Mouse (Mus musculus): Measurements from ENCODE around the gene Wipf3. TPM values are rescaled to one million over a fixed set of nuclear protein-coding genes. Genes with fewer than 3 reads are reported as not detected.

Gene Wipf3
- polyA plus RNA-seq, 1 experiment from 2014 or later = 0.83 TPM

DNA sequence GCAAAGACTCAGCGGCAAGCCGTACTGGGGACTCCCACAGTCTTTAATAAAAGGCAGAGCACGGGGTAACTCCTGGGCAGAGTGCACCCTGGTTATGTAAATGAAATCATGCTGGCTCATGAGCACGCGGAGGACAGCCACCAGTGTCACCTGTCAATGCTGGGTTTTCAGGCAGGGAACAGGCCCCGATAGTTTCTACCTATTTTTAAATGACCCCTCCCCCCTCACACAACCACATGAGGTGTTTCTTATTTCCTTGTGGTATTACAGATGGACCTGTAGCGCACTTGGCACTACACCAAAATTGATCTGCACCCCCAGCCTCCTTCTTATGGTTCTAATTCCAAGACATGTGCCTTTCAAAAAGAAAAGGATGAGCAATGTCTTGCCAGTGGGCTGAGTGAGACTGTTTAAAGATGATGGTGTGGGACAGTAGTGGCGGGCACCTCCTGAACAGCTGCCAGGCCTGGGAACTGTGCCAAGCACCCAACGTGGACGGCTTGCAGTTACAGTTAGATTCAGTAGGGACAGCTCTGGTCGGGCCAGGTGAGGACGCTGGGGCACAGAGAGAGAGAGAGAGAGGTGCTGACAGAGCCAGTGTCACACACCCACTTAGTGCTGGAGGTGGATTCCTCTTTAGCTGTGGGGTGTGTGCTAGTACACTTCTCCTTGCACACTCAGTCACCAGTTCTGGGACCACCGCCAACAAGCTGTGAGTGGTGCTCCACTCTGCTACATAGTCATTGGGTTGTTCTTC lies 31.7 kb downstream of the Wipf3 start:
- Histone ChIP-seq H3K9ac (ENCODE audit: low read depth, low read length) (no peak overlapping the region), H3K9me3 (ENCODE audit: control insufficient read depth, low read length) (no peaks in the 10 kb centered on the region), H3K36me3 (ENCODE audit: control insufficient read depth, insufficient read depth, low read length) (no peaks in the 10 kb centered on the region), H3K27ac (ENCODE audit: low read depth, low read length) (no peak overlapping the region), H3K4me3 (ENCODE audit: low read depth, low read length) (no peak overlapping the region), H3K4me2 (replicated peaks; ENCODE audit: low read depth, low read length) (no peak overlapping the region), H3K4me1 (replicated peaks; ENCODE audit: control insufficient read depth, insufficient read depth, low read length) (no peaks in the 10 kb centered on the region), H3K27me3 (ENCODE audit: control insufficient read depth, insufficient read depth, low read length) (no peaks in the 10 kb centered on the region)
- ATAC-seq (ENCODE audit: low FRiP score) (no peak), DNase-seq (ENCODE audit: low spot score) (no peak)
- 80% methylated on average over 13 of the region's 13 CpGs for WGBS

- 91% methylated on average over 6 of the region's 6 CpGs for WGBS
These were observed 33.4 kb downstream of the Wipf3 start for GRCm38 (mm10) chr6:54462766-54463165.

GRCm38 (mm10) chr6:54463701-54464458 lies 34.5 kb downstream of the Wipf3 start:
- ATAC-seq (ENCODE audit: low FRiP score) = no peak
- Histone ChIP-seq H3K4me3 (ENCODE audit: low read depth, low read length) (no peak overlapping the region), H3K27me3 (ENCODE audit: control insufficient read depth, insufficient read depth, low read length) (no peaks in the 10 kb centered on the region), H3K4me1 (replicated peaks; ENCODE audit: control insufficient read depth, insufficient read depth, low read length) (no peaks in the 10 kb centered on the region), H3K27ac (ENCODE audit: low read depth, low read length) (no peak overlapping the region), H3K36me3 (ENCODE audit: control insufficient read depth, insufficient read depth, low read length) (no peaks in the 10 kb centered on the region), H3K9ac (ENCODE audit: low read depth, low read length) (no peak overlapping the region), H3K4me2 (replicated peaks; ENCODE audit: low read depth, low read length) (no peak overlapping the region), H3K9me3 (ENCODE audit: control insufficient read depth, low read length) (no peaks in the 10 kb centered on the region)
- no peak for DNase-seq (ENCODE audit: low spot score)
- 66% methylated on average over 8 of the region's 8 CpGs for WGBS

More at GRCm38 (mm10) chr6:54462766-54463165, 33.4 kb downstream of the Wipf3 start:
- Histone ChIP-seq H3K36me3 (ENCODE audit: control insufficient read depth, insufficient read depth, low read length) (no peaks in the 10 kb centered on the region), H3K9ac (ENCODE audit: low read depth, low read length) (no peak overlapping the region), H3K27me3 (ENCODE audit: control insufficient read depth, insufficient read depth, low read length) (no peaks in the 10 kb centered on the region), H3K4me3 (ENCODE audit: low read depth, low read length) (no peak overlapping the region), H3K4me1 (replicated peaks; ENCODE audit: control insufficient read depth, insufficient read depth, low read length) (no peaks in the 10 kb centered on the region), H3K27ac (ENCODE audit: low read depth, low read length) (no peak overlapping the region), H3K4me2 (replicated peaks; ENCODE audit: low read depth, low read length) (no peak overlapping the region), H3K9me3 (ENCODE audit: control insufficient read depth, low read length) (no peaks in the 10 kb centered on the region)
- ATAC-seq (ENCODE audit: low FRiP score) (no peak), DNase-seq (ENCODE audit: low spot score) (no peak)

DNA sequence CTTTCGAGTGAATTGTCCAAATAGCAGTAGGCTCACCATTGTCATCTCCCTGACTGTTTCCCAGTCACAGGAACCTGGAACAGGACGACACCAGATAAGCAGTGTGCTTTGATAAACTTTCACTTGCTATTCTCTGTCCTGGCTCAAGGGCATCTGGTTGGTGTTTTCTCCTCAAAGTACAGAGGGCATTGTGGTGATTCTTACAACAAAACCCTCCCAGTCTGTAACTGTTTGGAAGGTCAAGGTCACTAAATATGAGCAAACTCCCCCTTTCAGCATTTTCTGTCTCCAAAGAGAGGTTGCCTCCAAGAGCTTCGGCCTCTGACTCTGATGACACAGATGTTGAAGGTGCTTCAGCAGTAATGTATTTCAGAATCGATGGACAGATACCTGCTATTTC lies 35.5 kb downstream of the Wipf3 start:
- Histone ChIP-seq H3K4me1 (replicated peaks; ENCODE audit: control insufficient read depth, insufficient read depth, low read length) (no peaks in the 10 kb centered on the region), H3K27me3 (ENCODE audit: control insufficient read depth, insufficient read depth, low read length) (no peaks in the 10 kb centered on the region), H3K27ac (ENCODE audit: low read depth, low read length) (no peak overlapping the region), H3K36me3 (ENCODE audit: control insufficient read depth, insufficient read depth, low read length) (no peaks in the 10 kb centered on the region), H3K4me3 (ENCODE audit: low read depth, low read length) (no peak overlapping the region), H3K9ac (ENCODE audit: low read depth, low read length) (no peak overlapping the region), H3K4me2 (replicated peaks; ENCODE audit: low read depth, low read length) (no peak overlapping the region), H3K9me3 (ENCODE audit: control insufficient read depth, low read length) (no peaks in the 10 kb centered on the region)
- ATAC-seq (ENCODE audit: low FRiP score) (no peak), DNase-seq (ENCODE audit: low spot score) (no peak)
- WGBS = 86% methylated on average over 4 of the region's 4 CpGs

- Histone ChIP-seq H3K4me3 (ENCODE audit: low read depth, low read length) (no peak overlapping the region), H3K9me3 (ENCODE audit: control insufficient read depth, low read length) (no peaks in the 10 kb centered on the region), H3K27ac (ENCODE audit: low read depth, low read length) (no peak overlapping the region), H3K36me3 (ENCODE audit: control insufficient read depth, insufficient read depth, low read length) (no peaks in the 10 kb centered on the region), H3K4me1 (replicated peaks; ENCODE audit: control insufficient read depth, insufficient read depth, low read length) (no peaks in the 10 kb centered on the region), H3K27me3 (ENCODE audit: control insufficient read depth, insufficient read depth, low read length) (no peaks in the 10 kb centered on the region), H3K9ac (ENCODE audit: low read depth, low read length) (no peak overlapping the region), H3K4me2 (replicated peaks; ENCODE audit: low read depth, low read length) (no peak overlapping the region)
- no peak for DNase-seq (ENCODE audit: low spot score)
- no peak for ATAC-seq (ENCODE audit: low FRiP score)
- WGBS = 88% methylated on average over 3 of the region's 3 CpGs
These were observed 38.0 kb downstream of the Wipf3 start for GRCm38 (mm10) chr6:54467371-54467770.

DNA sequence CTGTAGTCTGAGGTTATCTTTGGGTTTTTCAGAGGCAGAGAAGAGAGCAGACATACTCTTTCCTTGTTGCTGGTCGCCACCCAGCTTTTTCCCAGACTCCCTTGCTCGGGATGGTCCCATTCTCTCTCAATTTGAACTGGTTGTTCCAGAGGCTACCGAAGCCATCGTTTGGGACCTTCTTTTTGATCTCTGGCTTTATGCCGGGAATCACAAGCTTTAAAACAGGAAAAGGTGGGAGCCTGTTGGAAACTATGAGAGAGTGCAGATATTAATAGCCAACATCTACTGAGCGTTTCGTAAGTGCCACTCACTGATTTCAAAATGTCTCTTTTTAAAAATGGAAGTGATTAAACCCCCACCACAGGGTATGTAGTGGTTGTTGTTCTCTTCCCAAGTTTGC lies 42.5 kb downstream of the Wipf3 start:
- DNase-seq (ENCODE audit: low spot score) (no peak), ATAC-seq (ENCODE audit: low FRiP score) (no peak)
- no peaks in the 10 kb centered on the region for H3K36me3 ChIP-seq (ENCODE audit: control insufficient read depth, insufficient read depth, low read length)
- 91% methylated on average over 7 of the region's 7 CpGs for WGBS
- no peak overlapping the region for H3K9ac ChIP-seq (ENCODE audit: low read depth, low read length)
- no peaks in the 10 kb centered on the region for H3K9me3 ChIP-seq (ENCODE audit: control insufficient read depth, low read length)
- no peaks in the 10 kb centered on the region for H3K27me3 ChIP-seq (ENCODE audit: control insufficient read depth, insufficient read depth, low read length)
- H3K4me2 ChIP-seq (replicated peaks; ENCODE audit: low read depth, low read length) = no peak overlapping the region
- no peak overlapping the region for H3K4me3 ChIP-seq (ENCODE audit: low read depth, low read length)
- no peaks in the 10 kb centered on the region for H3K4me1 ChIP-seq (replicated peaks; ENCODE audit: control insufficient read depth, insufficient read depth, low read length)
- H3K27ac ChIP-seq (ENCODE audit: low read depth, low read length) = no peak overlapping the region

GRCm38 (mm10) chr6:54472846-54473715 lies 43.7 kb downstream of the Wipf3 start:
- Histone ChIP-seq H3K4me1 (replicated peaks; ENCODE audit: control insufficient read depth, insufficient read depth, low read length) (no peaks in the 10 kb centered on the region), H3K4me2 (replicated peaks; ENCODE audit: low read depth, low read length) (no peak overlapping the region), H3K36me3 (ENCODE audit: control insufficient read depth, insufficient read depth, low read length) (no peaks in the 10 kb centered on the region), H3K9ac (ENCODE audit: low read depth, low read length) (no peak overlapping the region), H3K4me3 (ENCODE audit: low read depth, low read length) (no peak overlapping the region), H3K9me3 (ENCODE audit: control insufficient read depth, low read length) (no peaks in the 10 kb centered on the region), H3K27ac (ENCODE audit: low read depth, low read length) (no peak overlapping the region), H3K27me3 (ENCODE audit: control insufficient read depth, insufficient read depth, low read length) (no peaks in the 10 kb centered on the region)
- 77% methylated on average over 8 of the region's 8 CpGs for WGBS
- ATAC-seq (ENCODE audit: low FRiP score) = no peak
- no peak for DNase-seq (ENCODE audit: low spot score)

DNA sequence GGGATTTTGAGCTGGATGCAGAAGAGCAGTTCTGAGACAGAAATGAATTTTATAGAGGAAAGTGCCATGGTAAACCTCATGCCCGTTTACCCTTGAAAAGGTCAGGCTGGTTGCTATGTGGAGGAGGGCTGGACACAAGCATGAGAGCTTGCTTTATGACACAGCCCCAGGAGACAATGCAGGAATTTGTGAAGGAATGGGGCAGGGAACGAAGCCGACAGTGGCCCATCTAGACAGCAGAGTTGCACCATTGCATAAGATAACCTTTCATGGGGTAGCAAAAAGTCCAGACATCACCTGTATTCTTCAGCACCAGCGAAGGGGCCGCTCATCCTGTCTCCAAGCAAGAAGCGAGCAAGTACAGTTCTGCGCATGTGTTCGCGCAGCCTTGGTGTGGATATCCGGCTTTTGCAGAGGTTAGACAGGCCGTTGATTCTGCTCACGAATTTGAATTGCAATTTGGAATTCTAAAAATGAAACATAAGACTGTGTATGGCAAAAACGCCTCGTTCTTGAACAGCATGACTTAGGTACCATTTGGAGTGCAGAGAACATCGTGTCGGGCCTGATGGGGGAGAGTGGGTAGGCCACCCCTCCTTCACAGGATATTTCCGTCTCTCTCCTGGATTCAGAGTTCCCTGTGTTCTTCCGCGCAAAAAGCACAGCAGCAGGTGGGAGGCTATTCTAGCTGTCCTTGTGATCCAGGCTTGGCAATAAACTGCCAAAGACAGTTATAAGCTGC lies 46.7 kb downstream of the Wipf3 start:
- 86% methylated on average over 19 of the region's 19 CpGs for WGBS

More for the DNA sequence above, 46.7 kb downstream of the Wipf3 start:
- ATAC-seq (ENCODE audit: low FRiP score) = no peak
- Histone ChIP-seq H3K4me1 (replicated peaks; ENCODE audit: control insufficient read depth, insufficient read depth, low read length) (no peaks in the 10 kb centered on the region), H3K4me3 (ENCODE audit: low read depth, low read length) (no peak overlapping the region), H3K36me3 (ENCODE audit: control insufficient read depth, insufficient read depth, low read length) (no peaks in the 10 kb centered on the region), H3K27ac (ENCODE audit: low read depth, low read length) (no peak overlapping the region), H3K9me3 (ENCODE audit: control insufficient read depth, low read length) (no peaks in the 10 kb centered on the region), H3K4me2 (replicated peaks; ENCODE audit: low read depth, low read length) (no peak overlapping the region), H3K27me3 (ENCODE audit: control insufficient read depth, insufficient read depth, low read length) (no peaks in the 10 kb centered on the region), H3K9ac (ENCODE audit: low read depth, low read length) (no peak overlapping the region)
- DNase-seq (ENCODE audit: low spot score) = no peak

Data from hindbrain, embryonic 11.5 days (tissue).